Mouse (Mus musculus) intestine, postnatal 0 days (tissue): ENCODE results near the gene Fntb. TPM values are rescaled to one million over a fixed set of nuclear protein-coding genes. Genes with fewer than 3 reads are reported as not detected.
A peak's percentile ranks its signal among the peaks of the same experiment; 100 is the strongest.

Source experiments
- ATAC-seq: fragments of 200-750 bp; cut with Nextera tagmentation; 2 replicates; pipeline ENCODE4 v1.8.0; 2017; ENCODE audit warnings: mild to moderate bottlenecking, moderate TSS enrichment, moderate library complexity
- H3K27ac ChIP-seq: fragments of 300-500 bp; sonication (generic); 2 replicates; pipeline ENCODE4 v1.5.1; 2014; ENCODE audit warnings: mild to moderate bottlenecking, low read depth, low read length, moderate library complexity
- H3K27me3 ChIP-seq: fragments of 300-500 bp; sonication (generic); replicated peaks from 2 replicates; pipeline ENCODE4 v1.6.1; 2014; ENCODE audit warnings: low read length, mixed read lengths; ENCODE audit not compliant: control insufficient read depth, insufficient read depth
- H3K36me3 ChIP-seq: fragments of 300-500 bp; sonication (generic); 2 replicates; pipeline ENCODE4 v1.6.1; 2014; ENCODE audit warnings: mild to moderate bottlenecking, moderate library complexity; ENCODE audit not compliant: control insufficient read depth, insufficient read depth
- H3K4me1 ChIP-seq: fragments of 300-500 bp; sonication (generic); replicated peaks from 2 replicates; pipeline ENCODE4 v1.6.1; 2014; ENCODE audit warnings: antibody characterized with exemption, low read length, mixed read lengths; ENCODE audit not compliant: control insufficient read depth, insufficient read depth
- H3K4me2 ChIP-seq: fragments of 300-500 bp; sonication (generic); replicated peaks from 2 replicates; pipeline ENCODE4 v1.6.1; 2014; ENCODE audit warnings: low read depth, mild to moderate bottlenecking, moderate library complexity
- H3K4me3 ChIP-seq: fragments of 300-500 bp; sonication (generic); 2 replicates; pipeline ENCODE4 v1.5.1; 2014; ENCODE audit warnings: low read depth, low read length
- H3K9ac ChIP-seq: fragments of 300-500 bp; sonication (generic); 2 replicates; pipeline ENCODE4 v1.6.1; 2014; ENCODE audit warnings: mild to moderate bottlenecking, low read depth, low read length
- H3K9me3 ChIP-seq: fragments of 300-500 bp; sonication (generic); 2 replicates; pipeline ENCODE4 v1.6.1; 2016; ENCODE audit warnings: mixed run types; ENCODE audit not compliant: control insufficient read depth
- CTCF ChIP-seq: sonication (generic); IDR thresholded peaks from 2 replicates; pipeline ENCODE4 v1.5.1; 2016; ENCODE audit warnings: low read depth, mild to moderate bottlenecking, control low read depth, antibody characterized with exemption, moderate library complexity
- WGBS: fragments of 180-500 bp; shearing (Covaris S2); extraction: QIAGEN DNeasy Blood & Tissue Kit; methylation state at CpG from one replicate; pipeline ENCODE4 v1.1.7; 2014; 5-methylcytosine and 5-hydroxymethylcytosine counted together
- polyA plus RNA-seq: library from polyadenylated mRNA; unstranded; fragments of >200 nt; fragmentation: Nextera tagmentation; extraction: Ambion mirVana; gene quantifications from 2 replicates; pipeline ENCODE4 v1.2.1, GENCODE M21; 2015

Fntb gene
- polyA plus RNA-seq, 1 experiment from 2014 or later: 13.5 TPM

DNA sequence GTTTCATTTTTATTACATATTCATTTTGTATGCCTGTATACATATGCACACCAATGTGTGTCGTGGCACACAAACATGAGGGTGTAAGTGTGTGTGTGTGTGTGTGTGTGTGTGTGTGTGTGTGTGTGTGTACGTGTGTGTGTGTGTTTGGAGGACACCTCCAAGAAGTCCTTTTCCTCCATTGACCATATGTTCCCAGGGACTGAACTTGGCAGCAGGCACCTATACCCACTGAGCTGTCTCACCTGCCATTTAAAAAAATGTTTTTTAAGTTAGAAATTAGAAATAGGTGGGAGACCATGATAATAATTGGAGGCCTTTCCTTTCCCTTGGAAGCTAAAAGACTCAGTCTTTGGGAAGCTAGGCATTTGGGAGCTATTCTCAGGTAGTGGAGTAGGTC lies 48.7 kb downstream of the Fntb start:
- H3K9me3 ChIP-seq: no peaks in the 10 kb centered on the region
- no peak overlapping the region for H3K27ac ChIP-seq
- H3K4me2 ChIP-seq: no peak overlapping the region
- TF ChIP-seq CTCF: no peak
- H3K9ac ChIP-seq: no peak overlapping the region
- H3K4me3 ChIP-seq: no peak overlapping the region
- WGBS: 84% methylated on average over 2 of the region's 2 CpGs
- H3K27me3 ChIP-seq: no peaks in the 10 kb centered on the region
- no peaks in the 10 kb centered on the region for H3K36me3 ChIP-seq
- no peaks in the 10 kb centered on the region for H3K4me1 ChIP-seq
- no peak for ATAC-seq

DNA sequence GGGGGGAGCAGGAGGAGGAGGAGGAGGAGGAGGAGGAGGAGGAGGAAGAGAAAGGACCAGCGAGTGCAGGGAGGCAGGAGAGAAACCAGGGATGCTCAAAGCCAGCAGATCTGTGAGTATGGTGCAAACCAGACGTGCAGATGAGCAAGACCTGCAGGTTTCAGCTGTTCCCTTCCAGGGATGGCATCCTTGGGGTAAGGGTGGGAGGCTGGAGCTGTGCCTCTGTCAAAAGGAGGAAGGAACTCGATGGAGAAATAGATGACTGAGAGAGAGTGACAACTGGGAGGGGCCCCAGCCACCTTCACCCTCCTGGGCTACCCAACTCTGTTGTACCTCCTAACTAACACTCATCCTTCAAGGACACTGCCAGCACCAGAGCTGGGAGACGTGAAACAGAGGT lies 51.3 kb downstream of the Fntb start:
- no peak for TF ChIP-seq CTCF
- H3K36me3 ChIP-seq: no peaks in the 10 kb centered on the region
- 55% methylated on average over 4 of the region's 4 CpGs for WGBS
- H3K4me1 ChIP-seq: no peaks in the 10 kb centered on the region; the same call in 1 of the 2 replicates
- no peak overlapping the region for H3K4me3 ChIP-seq
- ATAC-seq: no peak
- no peak overlapping the region for H3K27ac ChIP-seq
- H3K4me2 ChIP-seq: no peak overlapping the region
- H3K27me3 ChIP-seq: 0 out of 2 replicates have a peak, but pooled peaks cover 1% of the 10 kb centered on the region
- no peaks in the 10 kb centered on the region for H3K9me3 ChIP-seq
- H3K9ac ChIP-seq: no peak overlapping the region

DNA sequence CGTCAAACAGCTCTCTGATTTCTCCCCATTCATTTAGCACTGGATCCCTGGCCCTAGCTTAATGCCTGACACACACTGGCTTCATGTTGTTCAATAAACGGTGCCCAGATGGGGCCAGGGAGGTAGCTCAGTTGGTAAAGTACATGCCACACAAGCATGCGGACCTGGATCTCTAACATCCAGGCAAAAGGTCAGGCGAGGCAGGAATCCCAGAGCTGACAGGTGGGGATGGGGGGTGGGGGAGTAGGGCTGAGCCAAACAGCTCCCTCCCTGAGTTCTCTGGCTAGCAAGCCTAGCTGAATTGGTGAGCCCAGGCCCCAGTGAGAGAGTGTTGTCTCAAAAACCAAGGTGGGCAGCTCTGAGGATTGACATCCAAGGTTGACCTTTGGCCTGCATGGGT lies 51.8 kb downstream of the Fntb start:
- Histone ChIP-seq H3K4me2 (no peak overlapping the region), H3K4me3 (no peak overlapping the region), H3K9ac (no peak overlapping the region), H3K9me3 (no peaks in the 10 kb centered on the region), H3K36me3 (no peaks in the 10 kb centered on the region), H3K4me1 (no peaks in the 10 kb centered on the region; the same call in 1 of the 2 replicates), H3K27ac (no peak overlapping the region), H3K27me3 (peaks cover 6% of the 10 kb centered on the region; the same call in 1 of the 2 replicates)
- WGBS: 71% methylated on average over 4 of the region's 4 CpGs
- no peak for ATAC-seq
- TF ChIP-seq CTCF: no peak

DNA sequence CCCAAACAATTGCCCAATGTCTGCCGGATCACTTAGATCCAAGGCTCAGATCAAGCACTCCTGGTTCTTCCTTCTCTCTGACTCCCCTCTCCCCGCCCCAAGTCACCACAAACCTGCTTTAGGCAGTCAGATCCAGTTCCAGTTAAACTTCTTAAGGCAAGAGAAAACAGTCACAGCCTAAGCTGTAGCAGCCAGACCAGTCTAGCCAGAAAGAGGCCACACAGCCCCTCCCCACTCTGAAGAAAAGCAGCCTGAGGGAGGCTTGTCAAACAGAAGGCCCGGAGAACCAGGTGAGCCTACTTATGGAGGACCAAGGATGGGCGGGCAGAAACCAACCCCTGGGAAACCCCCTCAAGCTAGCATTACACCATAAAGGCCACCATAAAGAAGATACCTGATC lies 52.7 kb downstream of the Fntb start:
- no peak overlapping the region for H3K27ac ChIP-seq
- no peaks in the 10 kb centered on the region for H3K36me3 ChIP-seq
- TF ChIP-seq CTCF: no peak
- H3K9me3 ChIP-seq: no peaks in the 10 kb centered on the region
- WGBS: 59% methylated on average over 4 of the region's 4 CpGs
- H3K27me3 ChIP-seq: peaks cover 10% of the 10 kb centered on the region; the same call in 1 of the 2 replicates
- no peak overlapping the region for H3K9ac ChIP-seq
- no peaks in the 10 kb centered on the region; the same call in 1 of the 2 replicates for H3K4me1 ChIP-seq
- peak; percentile 46 for ATAC-seq
- H3K4me3 ChIP-seq: no peak overlapping the region
- H3K4me2 ChIP-seq: no peak overlapping the region

DNA sequence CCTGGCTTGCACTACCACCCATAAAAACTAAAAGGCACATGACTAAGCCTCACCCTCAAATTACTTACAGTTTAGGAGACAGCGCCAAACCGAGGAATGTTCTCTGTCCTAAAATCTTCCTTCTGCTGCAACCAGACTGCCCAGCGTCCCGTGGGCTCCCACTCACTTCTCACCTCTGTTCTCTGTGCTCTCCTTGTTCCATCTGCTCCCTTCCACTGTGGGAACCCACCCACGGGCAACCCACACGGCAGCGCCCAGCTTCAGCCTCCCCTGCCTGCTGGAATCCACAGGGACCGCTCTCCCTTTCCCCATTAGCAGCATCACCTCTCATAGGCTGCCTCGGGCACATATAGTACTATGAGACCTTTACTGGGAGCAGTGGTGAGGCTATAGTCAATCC lies 53.5 kb downstream of the Fntb start:
- TF ChIP-seq CTCF: no peak
- H3K27ac ChIP-seq: no peak overlapping the region
- no peak overlapping the region for H3K4me3 ChIP-seq
- no peak for ATAC-seq
- H3K27me3 ChIP-seq: peaks cover 10% of the 10 kb centered on the region
- no peaks in the 10 kb centered on the region; the same call in 1 of the 2 replicates for H3K4me1 ChIP-seq
- 76% methylated on average over 9 of the region's 9 CpGs for WGBS
- H3K36me3 ChIP-seq: no peaks in the 10 kb centered on the region
- H3K4me2 ChIP-seq: no peak overlapping the region
- H3K9ac ChIP-seq: no peak overlapping the region
- H3K9me3 ChIP-seq: no peaks in the 10 kb centered on the region

DNA sequence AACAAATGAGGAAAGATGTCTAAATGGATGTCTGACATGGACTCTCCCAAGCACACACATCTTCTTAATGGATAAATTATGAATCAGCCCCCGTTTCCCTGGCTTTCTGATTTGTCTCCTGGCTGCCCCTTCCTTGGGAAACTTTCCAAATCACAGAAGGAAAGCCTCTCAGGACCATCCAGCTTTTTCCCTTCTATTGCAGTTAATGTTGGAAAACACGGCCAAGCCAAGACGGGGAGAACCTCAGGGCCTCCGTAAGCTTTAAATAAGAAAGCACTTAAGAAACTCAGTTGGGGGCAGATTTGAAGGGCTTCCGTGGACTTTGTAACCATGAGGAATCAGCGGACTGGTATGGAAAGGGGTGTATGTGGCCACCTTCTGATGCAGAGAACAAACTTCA lies 54.4 kb downstream of the Fntb start:
- H3K4me3 ChIP-seq: no peak overlapping the region
- ATAC-seq: no peak
- peaks cover 10% of the 10 kb centered on the region for H3K27me3 ChIP-seq
- WGBS: 46% methylated on average over 6 of the region's 6 CpGs
- no peaks in the 10 kb centered on the region for H3K36me3 ChIP-seq
- no peaks in the 10 kb centered on the region; the same call in 1 of the 2 replicates for H3K4me1 ChIP-seq
- 0 out of 2 replicates have a peak overlapping the region, but pooled peaks have one; percentile 94 for H3K4me2 ChIP-seq
- H3K9me3 ChIP-seq: no peaks in the 10 kb centered on the region
- H3K27ac ChIP-seq: no peak overlapping the region
- TF ChIP-seq CTCF: no peak
- no peak overlapping the region for H3K9ac ChIP-seq

DNA sequence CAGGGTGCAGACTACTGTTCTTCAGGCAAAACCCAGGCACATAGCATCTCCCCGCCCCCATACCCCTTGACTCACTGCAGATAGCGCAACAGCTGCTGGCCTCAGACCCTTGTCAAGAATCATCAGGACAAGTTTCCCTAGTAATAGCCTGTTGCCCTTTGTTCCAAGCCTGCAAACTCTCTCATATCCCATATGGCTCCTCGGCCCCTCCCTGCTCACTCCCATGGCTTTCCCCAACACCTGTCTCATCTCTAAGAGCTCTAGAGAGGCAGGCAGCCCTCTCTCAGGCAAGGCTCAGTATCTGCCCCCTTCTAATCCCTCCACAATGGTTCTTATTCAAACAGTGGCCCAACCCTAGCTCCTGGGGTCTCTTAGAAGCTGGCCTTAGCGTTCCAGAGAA lies 55.2 kb downstream of the Fntb start:
- ATAC-seq: 0 out of 2 replicates have a peak, but pooled peaks have one; percentile 36
- no peaks in the 10 kb centered on the region for H3K9me3 ChIP-seq
- H3K27ac ChIP-seq: no peak overlapping the region
- no peak overlapping the region for H3K9ac ChIP-seq
- no peak for TF ChIP-seq CTCF
- peak overlapping the region; percentile 94 for H3K4me2 ChIP-seq
- no peak overlapping the region for H3K4me3 ChIP-seq
- no peaks in the 10 kb centered on the region; the same call in 1 of the 2 replicates for H3K4me1 ChIP-seq
- H3K27me3 ChIP-seq: peaks cover 10% of the 10 kb centered on the region
- H3K36me3 ChIP-seq: no peaks in the 10 kb centered on the region
- 26% methylated on average over 4 of the region's 4 CpGs for WGBS
